Mouse (Mus musculus): Measurements from ENCODE around the gene Naa80.

The Naa80 gene

DNA sequence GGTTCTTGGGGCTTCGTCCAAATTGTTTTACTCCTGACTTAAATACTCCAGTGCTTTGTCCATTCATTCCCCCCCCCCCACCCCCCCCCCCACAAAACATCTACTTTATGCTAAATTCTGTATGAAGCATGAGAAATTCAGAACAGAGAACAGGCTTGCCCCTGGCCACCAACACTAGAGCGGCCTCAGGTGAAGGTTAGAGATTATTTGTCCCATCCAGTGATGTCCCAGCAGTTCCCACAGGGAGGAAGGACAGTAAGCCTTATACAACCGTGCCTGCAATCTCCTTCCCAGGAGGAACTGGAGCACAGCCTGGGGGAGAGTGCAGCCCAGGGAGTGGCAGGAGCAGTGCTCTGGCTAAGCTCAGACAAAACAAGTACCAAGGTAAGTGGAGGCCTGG lies at the start of gene Naa80:
Naa80 (plus strand) TSS at position 301 of the 400 bp plus-strand sequence.
- WGBS, result 73% methylated on average over 3 of the region's 3 CpGs

DNA sequence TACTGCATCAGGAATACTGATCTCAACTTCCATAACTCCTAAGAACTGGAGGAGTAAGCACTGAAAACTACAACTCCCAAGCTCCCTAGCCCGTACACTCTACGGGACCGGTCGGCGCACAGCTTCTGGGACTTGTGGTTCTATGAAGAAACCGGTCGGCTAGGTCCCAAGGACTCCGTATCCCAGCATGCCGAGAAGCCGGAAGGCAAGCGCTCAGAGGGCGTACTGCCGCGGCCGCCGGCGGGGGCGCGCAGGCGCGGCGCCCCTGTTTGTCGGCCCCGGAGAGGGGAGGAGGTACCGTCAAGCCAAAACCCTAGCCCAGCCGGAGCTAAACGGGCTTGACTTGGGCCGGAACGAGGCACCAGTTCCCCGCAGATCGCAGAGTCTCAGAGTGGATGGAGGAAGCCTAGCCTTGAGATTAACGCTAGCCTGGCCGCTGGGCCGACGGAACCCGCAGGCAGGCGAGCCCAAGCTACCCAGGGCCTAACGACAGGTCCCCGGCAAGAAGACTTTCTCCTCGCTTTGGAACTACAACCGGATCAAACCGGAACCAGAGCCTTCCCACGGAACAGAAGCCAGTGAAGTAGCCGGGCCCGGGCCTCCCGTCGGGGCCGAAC lies 44.8 kb upstream of the Naa80 start, which contains the start of gene Tmem115:
Tmem115 (plus strand) TSS at position 155 of the 617 bp plus-strand sequence.
- under 1% methylated on average over 48 of the region's 48 CpGs for WGBS

DNA sequence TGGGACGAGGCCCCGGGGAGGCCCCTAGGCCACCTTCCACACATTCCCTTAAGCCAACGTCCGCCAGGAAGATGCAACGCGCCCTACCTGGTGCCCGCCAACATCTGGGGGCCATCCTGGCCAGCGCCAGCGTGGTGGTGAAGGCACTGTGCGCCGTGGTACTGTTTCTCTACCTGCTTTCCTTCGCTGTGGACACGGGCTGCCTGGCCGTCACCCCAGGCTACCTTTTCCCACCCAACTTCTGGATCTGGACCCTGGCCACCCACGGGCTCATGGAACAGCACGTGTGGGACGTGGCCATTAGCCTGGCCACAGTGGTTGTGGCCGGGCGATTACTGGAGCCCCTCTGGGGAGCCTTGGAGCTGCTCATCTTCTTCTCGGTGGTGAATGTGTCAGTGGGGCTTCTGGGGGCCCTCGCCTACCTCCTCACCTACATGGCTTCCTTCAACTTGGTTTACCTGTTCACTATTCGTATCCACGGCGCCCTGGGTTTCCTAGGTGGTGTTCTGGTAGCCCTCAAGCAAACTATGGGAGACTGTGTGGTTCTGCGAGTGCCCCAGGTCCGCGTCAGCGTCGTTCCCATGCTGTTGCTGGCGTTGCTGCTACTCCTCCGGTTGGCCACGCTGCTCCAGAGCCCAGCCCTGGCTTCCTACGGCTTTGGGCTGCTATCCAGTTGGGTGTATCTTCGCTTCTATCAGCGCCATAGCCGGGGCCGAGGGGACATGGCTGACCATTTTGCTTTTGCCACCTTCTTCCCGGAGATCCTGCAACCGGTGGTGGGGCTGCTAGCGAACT lies 44.1 kb upstream of the Naa80 start:
- WGBS, result under 1% methylated on average over 40 of the region's 40 CpGs

DNA sequence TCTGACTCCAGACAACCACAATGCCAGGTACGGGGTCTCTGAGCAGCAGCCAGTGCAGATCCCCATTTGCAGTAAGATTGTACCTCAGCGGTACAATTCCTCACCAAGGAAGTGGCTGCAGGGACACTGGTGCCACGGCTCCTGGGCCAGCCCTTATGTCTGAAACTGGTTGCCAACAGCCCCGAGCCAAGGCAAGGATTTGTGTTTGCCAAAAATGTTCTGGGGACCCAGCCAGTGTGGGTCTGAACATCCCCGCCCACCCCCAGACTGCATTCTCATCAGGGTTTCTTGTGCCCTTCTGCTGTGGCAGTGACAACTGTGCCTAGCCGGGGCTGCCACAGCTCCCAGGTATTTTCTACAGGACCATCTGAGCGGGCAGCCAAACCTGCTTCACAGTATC lies 40.5 kb upstream of the Naa80 start:
- 47% methylated on average over 7 of the region's 7 CpGs for WGBS

DNA sequence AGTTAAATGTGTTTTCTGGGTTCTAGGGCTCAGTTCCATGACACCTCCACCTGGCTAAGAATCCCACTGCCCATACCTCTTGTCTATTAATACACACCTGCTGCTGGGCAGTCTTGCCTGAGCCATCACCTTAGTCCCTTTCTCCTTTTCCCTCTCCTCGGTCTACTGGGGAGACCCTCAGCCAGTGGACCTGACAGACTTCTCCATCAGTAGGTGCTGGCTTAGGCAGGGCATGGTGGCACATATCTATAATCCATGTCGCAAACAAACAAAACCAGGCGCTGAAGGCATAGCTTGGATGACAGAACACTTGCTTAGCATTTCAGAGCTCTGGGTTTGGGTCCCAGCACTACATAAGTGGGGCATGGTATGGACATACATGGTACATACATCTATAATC lies 40.0 kb upstream of the Naa80 start:
- WGBS, result 87% methylated on average over 3 of the region's 3 CpGs

DNA sequence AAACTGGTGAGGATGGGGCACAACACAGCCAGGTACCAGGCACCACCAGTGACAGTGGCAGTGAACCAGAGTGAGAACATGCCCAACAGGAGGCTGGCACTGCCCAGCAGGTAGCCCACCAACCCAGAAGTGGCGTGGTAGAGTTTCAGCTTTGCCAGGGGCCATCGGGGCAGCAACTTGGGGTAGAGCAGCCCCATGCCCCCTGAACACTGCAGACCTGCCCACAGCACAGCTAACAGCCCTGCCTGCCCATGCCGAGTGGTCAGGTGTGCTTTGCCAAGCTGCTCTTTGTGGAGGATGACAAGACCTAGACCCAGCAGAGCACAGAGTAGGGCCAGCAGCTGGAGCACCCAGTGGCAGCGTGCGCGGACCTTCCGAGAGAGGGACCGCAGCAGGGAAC lies 38.7 kb upstream of the Naa80 start:
- WGBS, result 95% methylated on average over 8 of the region's 8 CpGs

DNA sequence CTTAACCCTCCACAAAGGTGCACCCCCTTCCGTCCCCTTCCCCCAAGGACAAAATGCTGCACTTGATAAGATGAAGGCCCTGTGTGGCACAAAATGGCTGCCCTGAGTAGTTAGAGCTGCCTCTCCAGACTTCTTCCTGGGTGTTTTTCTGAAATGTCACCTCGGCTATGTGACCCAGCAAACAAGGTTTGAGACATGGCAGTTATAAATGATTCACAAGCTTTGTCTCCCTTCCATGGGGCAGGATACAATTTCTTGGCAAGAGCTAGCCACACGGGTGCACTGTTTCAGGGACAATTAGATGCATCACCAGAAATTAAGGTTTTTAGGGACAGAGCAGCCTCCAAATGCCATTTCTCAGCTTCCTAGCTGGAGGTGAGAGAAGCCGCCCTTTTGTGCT lies 38.3 kb upstream of the Naa80 start:
- WGBS, result 62% methylated on average over 4 of the region's 4 CpGs

DNA sequence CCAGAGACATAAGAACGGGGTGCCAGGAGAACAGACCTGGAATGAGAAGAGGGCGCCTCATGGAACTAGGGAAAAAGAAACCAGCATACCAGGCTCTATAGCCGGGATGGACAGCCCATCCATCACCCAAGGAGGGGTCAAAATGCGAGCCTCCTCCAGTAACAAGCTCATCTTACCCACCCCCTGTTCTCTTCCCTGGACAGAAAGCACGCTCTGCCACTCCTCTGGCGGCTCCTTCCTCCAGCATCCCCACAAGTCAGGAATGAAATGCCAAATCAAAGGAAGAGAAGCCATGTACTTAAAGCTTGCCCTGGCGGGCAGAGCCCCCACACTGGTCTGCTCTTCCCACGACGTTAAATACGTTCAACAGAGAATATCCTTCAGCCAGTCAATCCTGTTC lies 37.7 kb upstream of the Naa80 start:
- WGBS, result 33% methylated on average over 10 of the region's 10 CpGs

DNA sequence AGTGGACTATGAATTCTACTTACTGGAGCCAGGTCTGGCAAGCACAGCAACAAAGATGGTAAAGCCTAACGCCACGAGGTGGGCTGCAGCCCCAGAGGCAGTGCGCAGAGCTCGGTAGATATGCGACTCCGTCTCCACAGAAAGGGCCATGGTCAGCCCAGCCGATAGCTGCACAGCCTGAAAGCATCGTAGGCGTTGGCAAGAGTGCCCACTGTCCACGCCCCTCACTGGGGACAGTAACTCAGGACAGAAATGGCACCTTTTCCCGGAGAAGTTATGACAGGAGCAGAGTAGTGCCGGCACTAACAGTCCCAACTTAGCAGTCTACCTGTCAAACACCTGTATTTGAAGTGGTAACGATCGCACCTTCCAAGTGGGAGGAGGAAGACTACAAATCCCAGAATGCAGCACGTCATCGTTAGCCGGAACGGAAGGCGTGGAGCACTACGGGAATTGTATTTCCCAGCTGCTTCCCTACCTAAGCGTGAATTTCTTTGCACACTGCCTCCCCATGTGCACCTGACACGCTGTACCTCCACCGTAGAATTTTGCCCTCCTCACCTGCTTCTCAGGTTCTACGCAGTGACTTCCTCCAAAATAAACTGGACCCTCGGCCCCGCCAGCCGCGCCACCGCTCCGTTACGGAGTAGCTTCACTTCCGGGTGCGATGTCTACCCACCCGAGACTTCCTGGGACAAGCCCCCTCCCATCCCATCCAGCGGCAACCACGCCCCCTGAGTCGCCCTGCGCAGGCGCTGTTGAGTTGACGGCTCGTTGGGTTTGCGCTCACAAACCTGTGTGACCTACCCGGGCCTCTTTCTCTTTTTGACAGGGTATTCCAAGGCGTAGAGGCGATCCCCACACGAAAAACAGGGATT lies 37.0 kb upstream of the Naa80 start, which contains the start of the genes Cyb561d2 and Nprl2:
Cyb561d2 (minus strand) TSS at position 720 of the 878 bp plus-strand sequence.
Nprl2 (plus strand) TSS at position 753 of the 878 bp plus-strand sequence.
- under 1% methylated on average over 46 of the region's 46 CpGs for WGBS

DNA sequence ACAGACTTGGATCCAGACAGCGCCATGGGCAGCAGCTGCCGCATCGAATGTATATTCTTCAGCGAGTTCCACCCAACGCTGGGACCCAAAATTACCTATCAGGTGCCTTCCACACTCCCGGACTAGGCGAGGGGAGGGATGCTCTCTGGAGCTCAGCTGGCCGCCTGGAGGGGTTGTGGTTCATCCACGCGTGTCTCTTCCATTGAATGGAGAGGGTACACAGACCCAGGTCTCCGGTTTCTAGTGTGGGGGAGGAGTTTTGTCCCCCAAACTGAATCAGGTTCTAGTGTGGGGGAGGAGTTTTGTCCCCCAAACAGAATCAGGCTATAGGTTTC lies 36.4 kb upstream of the Naa80 start:
- WGBS, result under 1% methylated on average over 11 of the region's 11 CpGs

DNA sequence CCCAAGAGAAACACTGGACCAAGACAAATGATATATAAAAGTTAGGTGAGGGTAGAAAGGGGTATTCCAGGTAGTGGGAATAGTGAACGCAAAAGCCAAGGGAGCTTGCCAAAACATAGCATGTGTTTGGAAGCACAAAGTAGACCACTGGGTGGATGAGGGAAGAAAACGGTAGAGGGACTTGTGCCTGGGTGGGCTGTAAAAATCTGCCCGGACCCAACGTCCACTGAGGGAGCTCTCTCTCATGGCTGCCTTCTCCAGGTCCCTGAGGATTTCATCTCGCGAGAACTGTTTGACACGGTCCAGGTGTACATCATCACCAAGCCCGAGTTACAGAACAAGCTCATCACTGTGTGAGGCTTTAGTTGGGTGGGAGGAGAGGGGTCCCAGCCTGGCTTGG lies 36.0 kb upstream of the Naa80 start:
- WGBS, result 40% methylated on average over 8 of the region's 8 CpGs

DNA sequence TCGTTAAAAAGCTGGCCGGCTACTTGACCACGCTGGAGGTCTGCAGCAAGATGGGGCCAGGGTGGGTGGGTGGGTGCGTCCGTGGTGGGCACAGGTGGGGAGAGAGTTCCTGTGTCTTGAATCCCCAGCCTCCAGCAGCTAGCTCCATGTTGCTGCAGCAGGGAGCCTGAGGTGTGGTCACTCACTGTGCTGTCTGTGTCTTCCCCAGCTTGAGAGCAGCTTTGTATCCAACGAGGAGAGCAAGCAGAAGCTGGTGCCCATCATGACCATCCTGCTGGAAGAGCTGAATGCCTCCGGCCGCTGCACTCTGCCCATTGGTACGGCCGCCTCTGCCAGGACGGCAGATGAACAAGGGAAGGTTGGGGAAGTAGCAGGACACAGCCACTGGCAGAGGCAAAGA lies 35.4 kb upstream of the Naa80 start:
- WGBS, result 86% methylated on average over 11 of the region's 11 CpGs

DNA sequence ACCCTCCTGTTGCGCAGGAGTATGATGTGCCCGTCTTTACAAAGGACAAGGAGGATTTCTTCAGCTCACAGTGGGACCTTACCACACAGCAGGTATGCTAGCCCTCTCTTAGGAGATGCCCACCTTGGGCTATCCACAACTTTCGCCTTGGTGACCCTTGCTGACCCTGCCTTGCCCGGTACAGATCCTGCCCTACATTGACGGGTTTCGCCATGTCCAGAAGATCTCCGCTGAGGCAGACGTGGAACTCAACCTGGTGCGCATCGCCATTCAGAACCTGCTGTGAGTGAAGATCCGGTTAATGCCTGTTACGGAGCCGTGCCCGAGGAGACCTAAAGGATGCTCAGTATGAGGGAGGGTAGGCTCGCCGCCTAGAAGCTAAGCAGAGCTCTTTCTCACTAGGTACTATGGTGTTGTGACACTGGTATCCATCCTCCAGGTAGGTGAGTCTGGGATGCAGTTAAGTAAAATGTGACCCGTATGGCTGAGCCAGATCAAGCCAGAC lies 34.4 kb upstream of the Naa80 start:
- 97% methylated on average over 17 of the region's 17 CpGs for WGBS

DNA sequence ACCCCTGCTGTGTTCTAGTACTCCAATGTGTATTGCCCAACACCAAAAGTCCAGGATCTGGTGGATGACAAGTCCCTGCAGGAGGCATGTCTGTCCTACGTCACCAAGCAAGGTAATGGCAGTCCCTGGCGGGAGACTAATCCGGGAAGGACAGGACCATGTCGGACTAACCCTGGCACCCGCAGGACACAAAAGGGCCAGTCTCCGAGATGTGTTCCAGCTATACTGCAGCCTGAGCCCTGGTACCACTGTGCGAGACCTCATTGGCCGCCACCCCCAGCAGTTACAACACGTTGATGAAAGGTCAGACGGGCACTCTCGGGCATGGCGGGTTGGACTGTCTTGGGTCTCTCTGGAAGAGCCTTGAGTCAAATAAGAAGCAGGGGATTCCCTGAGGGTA lies 34.0 kb upstream of the Naa80 start:
- WGBS, result 94% methylated on average over 12 of the region's 12 CpGs

DNA sequence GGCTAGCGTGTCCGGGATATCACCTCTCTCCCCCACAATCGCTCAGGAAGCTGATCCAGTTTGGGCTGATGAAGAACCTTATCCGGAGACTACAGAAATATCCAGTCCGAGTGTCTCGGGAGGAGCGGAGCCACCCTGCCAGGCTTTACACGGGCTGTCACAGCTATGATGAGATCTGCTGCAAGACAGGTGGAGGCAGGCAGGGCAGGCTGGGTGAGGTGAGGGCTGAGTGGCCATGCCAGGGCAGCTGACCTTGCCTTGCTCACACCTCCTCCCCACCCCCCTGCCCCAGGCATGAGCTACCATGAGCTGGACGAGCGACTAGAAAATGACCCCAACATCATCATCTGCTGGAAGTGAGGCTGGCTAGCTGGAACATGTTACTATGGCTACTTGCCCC lies 33.5 kb upstream of the Naa80 start:
- WGBS, result 81% methylated on average over 10 of the region's 10 CpGs

DNA sequence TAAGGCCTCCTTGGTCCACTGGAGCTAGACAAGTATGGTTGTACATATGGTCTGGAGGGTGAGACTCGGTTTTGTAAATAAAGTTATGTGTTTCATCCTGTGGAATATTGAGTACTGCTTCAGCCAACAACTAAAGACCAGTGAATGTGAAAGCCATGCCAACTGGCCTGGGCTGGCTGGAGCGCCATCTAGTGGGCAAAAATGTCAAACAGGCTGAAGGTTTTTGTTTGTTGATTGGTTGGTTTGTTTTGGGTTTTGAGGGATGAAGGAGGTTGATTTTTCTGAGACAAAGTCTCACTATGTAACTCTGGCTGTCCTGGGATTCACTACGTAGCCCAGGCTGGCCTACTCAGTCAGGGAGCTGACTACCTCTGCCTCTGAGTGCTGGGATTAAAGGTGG lies 33.1 kb upstream of the Naa80 start:
- 8% methylated on average over 3 of the region's 3 CpGs for WGBS

DNA sequence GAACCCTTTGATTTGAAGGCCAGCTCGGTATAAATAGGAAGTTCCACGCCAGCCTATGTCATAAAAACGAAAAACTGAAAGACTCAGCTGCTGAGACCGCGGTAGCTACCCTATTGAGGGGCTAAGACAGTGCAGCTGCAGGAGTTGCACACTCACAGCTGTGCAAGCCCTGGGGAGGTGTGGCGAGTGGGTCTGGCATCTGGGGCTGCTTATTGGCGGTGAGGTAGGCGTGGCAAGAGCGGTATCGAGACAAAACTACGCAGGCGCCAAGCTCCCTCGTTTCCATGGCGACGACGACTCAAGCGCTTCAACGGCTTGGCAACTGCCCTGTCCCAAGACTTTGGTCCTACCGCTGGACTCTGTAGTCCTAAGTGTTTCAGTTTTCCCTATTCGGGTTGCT lies 31.7 kb upstream of the Naa80 start, which contains the start of gene Zmynd10:
Zmynd10 (plus strand) TSS at position 273 of the 400 bp plus-strand sequence.
- WGBS, result 2% methylated on average over 20 of the region's 20 CpGs

DNA sequence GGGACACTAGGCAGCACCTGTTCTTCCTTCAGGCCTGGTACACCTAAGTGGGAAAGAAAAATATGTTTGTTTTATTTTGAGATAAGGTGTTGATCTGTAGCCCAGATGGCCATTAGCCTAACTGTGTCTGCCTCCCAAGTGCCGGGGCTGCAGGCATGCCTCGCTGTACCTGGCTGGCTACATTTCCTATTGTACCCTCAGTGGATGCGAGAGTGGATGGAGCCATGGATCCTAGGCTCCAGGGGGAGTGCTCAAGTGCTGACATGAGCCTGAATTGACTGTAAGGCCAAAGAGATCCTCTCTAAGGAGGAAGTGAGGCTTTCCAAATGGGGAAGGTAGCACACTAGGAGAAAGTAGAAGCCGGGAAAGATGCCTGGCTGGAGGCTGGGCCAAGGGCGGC lies 30.7 kb upstream of the Naa80 start:
- WGBS, result 86% methylated on average over 5 of the region's 5 CpGs

DNA sequence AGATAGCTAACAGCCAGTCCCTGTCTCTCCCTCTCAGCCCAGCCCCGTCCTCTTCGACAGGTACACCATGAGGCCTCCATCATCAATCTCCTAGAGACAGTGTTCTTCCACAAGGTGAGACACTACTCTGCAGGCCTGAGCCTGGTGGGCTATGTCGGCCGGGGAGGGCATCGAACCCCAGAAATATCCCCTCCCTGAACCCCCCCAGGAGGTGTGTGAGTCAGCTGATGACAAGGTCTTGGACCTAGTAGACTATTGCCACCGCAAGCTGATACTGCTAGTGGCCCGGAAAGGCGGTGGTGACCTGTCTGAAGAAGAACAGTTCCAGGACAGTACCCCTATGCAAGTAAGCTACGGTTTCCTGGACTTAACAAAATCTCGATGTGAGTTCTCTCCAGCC lies 29.9 kb upstream of the Naa80 start:
- 95% methylated on average over 10 of the region's 10 CpGs for WGBS

DNA sequence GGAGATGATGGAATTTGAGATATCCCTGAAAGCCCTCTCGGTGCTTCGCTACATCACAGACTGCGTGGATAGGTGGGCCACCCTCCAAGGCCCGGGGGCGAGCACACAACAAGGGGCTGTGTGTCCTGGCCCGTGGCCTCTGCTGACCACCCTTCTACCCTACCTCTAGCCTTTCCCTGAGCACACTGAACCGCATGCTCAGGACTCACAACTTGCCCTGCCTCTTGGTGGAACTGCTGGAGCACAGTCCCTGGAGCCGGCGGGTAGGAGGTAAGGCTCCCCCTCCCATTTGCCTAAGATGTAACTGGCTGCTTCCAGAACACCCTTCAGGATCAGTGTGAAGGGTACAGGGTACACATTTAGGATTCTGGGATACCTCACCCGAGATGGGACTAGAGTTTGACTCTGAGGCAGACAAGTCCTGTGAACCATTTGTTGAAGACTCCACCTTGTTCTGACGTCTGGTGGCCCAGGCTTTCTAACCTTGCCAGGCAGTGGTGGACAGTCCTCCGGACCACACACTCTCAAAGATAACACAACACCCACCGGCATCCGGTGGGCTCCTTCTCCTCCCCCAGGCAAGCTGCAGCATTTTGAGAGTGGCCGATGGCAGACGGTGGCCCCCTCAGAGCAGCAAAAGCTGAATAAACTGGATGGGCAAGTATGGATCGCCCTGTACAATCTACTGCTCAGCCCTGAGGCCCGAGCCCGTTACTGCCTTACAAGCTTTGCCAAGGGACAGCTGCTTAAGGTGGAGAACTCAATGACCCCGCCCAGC lies 29.2 kb upstream of the Naa80 start:
- 95% methylated on average over 20 of the region's 20 CpGs for WGBS

DNA sequence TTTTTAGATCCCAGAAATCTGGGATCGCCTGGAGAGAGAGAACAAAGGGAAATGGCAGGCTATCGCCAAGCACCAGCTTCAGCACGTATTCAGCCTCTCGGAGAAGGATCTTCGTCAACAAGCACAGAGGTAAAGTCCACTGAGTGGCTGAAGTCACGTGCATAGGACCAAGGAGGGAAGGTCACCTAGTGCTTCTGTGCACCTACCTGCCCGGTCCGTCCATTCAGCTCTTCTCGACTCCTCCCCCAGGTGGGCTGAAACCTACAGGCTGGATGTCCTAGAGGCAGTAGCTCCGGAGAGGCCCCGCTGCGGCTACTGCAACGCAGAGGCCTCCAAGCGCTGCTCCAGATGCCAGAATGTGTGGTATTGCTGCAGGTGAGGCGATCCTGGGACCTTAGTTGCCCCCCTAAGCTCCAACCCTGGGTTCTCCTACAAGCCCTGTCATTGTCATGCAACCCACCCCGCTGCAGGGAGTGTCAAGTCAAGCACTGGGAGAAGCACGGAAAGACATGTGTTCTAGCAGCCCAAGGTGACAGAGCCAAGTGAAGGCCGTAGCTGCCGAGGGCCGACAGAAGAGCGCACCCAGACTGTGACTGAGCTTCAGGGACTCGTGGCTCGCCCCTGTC lies 28.1 kb upstream of the Naa80 start:
- WGBS, result 77% methylated on average over 23 of the region's 23 CpGs
